Mouse (Mus musculus) ES-E14 (cell line): Measurements from ENCODE around the gene Nptxr. TPM values are rescaled to one million over a fixed set of nuclear protein-coding genes. Genes with fewer than 3 reads are reported as not detected.
A peak's percentile ranks its signal among the peaks of the same experiment; 100 is the strongest.

Experiments
- DNase-seq: peaks from one replicate; pipeline ENCODE4 v3.0.0-alpha.2; 2013; ENCODE audit warnings: low read depth, low spot score
- H3K27ac ChIP-seq: 2 replicates; pipeline ENCODE4 v1.5.1; 2012; ENCODE audit warnings: low read depth, mild to moderate bottlenecking, low read length, moderate library complexity, mixed read lengths; ENCODE audit not compliant: poor library complexity, insufficient read depth, severe bottlenecking
- H3K36me3 ChIP-seq: 2 replicates; pipeline ENCODE4 v1.6.1; 2012; ENCODE audit warnings: mild to moderate bottlenecking, low read length, moderate library complexity, mixed read lengths; ENCODE audit not compliant: control insufficient read depth, poor library complexity, insufficient read depth, severe bottlenecking
- H3K4me1 ChIP-seq, 2 experiments: fragments of 150-350 bp in 1 of 2; sonication (generic) in 1 of 2; 2 replicates each; pipeline ENCODE4 v1.6.1; 2012; ENCODE audit warnings: low read length in 2 of 2, mild to moderate bottlenecking in 1 of 2, mixed read lengths in 1 of 2; ENCODE audit not compliant: control insufficient read depth in 2 of 2, insufficient read depth in 2 of 2, poor library complexity in 1 of 2
- H3K4me3 ChIP-seq, 2 experiments: fragments of 150-350 bp in 1 of 2; sonication (generic) in 1 of 2; 2 replicates each; pipeline ENCODE4 v1.5.1; 2012; ENCODE audit warnings: low read length in 2 of 2, low read depth in 1 of 2, mild to moderate bottlenecking in 1 of 2, mixed read lengths in 1 of 2; ENCODE audit not compliant: insufficient read depth in 1 of 2, poor library complexity in 1 of 2, severe bottlenecking in 1 of 2
- H3K9ac ChIP-seq: 2 replicates; pipeline ENCODE4 v1.6.1; 2012; ENCODE audit warnings: low read depth, mild to moderate bottlenecking, low read length, mixed read lengths; ENCODE audit not compliant: poor library complexity, insufficient read depth, severe bottlenecking
- H3K9me3 ChIP-seq: fragments of 150-350 bp; sonication (generic); 2 replicates; pipeline ENCODE4 v1.6.1; 2012; ENCODE audit warnings: low read depth, mild to moderate bottlenecking, low read length; ENCODE audit not compliant: control insufficient read depth, insufficient read depth
- CHD2 ChIP-seq: IDR thresholded peaks from 2 replicates; pipeline ENCODE4 v1.6.1; 2014; ENCODE audit warnings: mild to moderate bottlenecking, low read depth, low read length, inconsistent platforms
- HCFC1 ChIP-seq: IDR thresholded peaks from 2 replicates; pipeline ENCODE4 v1.6.1; 2012; ENCODE audit warnings: low read length, inconsistent platforms, borderline replicate concordance; ENCODE audit not compliant: insufficient read depth
- MAFK ChIP-seq: IDR thresholded peaks from 2 replicates; pipeline ENCODE4 v1.6.1; 2014; ENCODE audit warnings: mild to moderate bottlenecking, low read depth, low read length, inconsistent platforms; ENCODE audit not compliant: insufficient read depth
- ZC3H11A ChIP-seq: IDR thresholded peaks from 2 replicates; pipeline ENCODE4 v1.6.1; 2012; ENCODE audit warnings: low read depth, mild to moderate bottlenecking, inconsistent platforms, low read length, borderline replicate concordance
- ZNF384 ChIP-seq: IDR thresholded peaks from 2 replicates; pipeline ENCODE4 v1.6.1; 2012; ENCODE audit warnings: low read depth, low read length, inconsistent platforms
- in situ Hi-C, 2 experiments: fragments of 600-800 bp; cut with MboI; formaldehyde crosslinking; loops; one replicate each; pipeline ENCODE4 v1.15.1; 2025; ENCODE audit warnings: low sequenced_read_pairs in 2 of 2, inconsistent platforms in 1 of 2; ENCODE audit not compliant: unreplicated experiment in 2 of 2
- total RNA-seq: library from RNA; depleted of rRNA; stranded (reverse); fragments of 300-350 nt; gene quantifications from 2 replicates; pipeline ENCODE4 v1.2.3, GENCODE M21; 2012

Gene Nptxr
- total RNA-seq, 1 experiment, result 7.9 TPM

DNA sequence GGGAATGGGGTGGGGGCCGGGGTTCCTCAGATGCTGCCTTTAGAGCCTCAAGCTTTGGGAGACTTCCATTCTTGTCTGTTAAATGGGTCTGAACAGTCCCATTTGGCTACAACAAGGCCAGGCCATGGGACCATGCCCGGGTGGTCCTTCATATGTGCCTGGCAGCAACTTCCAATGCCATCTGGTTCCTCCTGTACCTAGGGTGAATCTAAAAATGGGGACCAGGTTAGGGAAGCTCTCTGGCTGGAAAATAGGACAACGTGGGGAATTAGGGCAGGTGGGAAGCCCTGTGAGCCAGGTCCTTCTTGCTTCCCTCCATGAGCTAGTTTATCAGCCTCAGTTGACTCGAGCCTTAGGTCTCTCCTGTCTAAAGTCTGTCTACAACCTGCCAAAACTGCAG, 6.4 kb upstream of the Nptxr start:
- no peaks in the 10 kb centered on the region for H3K36me3 ChIP-seq
- TF ChIP-seq ZNF384, result no peak
- no peak for TF ChIP-seq ZC3H11A
- no peak for TF ChIP-seq MAFK
- TF ChIP-seq HCFC1, result no peak
- no peak for TF ChIP-seq CHD2
- no peak for DNase-seq
- H3K9me3 ChIP-seq, result no peaks in the 10 kb centered on the region
- no peak overlapping the region for H3K27ac ChIP-seq
- in situ Hi-C loops, result no loop called here
- H3K4me3 ChIP-seq, result no peak overlapping the region
- H3K4me1 ChIP-seq, result no peaks in the 10 kb centered on the region; a peak in 1 of 4 replicates
- H3K9ac ChIP-seq, result no peak overlapping the region

DNA sequence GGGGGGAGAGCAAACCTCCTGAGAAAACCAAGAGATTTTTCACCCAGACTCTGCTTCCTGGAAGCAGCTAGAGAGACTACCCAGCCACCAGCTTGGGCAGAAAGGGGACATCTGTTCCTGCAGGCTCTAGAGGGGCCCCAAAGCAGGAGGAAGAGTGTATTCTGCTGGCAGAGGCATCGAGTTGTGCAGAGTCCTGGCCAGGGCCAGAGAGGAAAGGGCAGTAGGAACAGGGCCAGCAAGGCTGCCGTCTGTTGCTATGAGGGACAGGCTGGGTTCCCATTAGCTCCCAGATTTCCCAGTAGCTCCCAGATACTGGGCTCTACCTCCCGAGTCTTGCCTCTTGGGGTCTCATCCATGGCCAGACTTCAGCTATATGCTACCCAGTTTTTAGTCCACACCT, 5.5 kb upstream of the Nptxr start:
- in situ Hi-C loops, result no loop called here
- no peak for DNase-seq
- Histone ChIP-seq H3K4me3 (no peak overlapping the region), H3K27ac (no peak overlapping the region), H3K36me3 (no peaks in the 10 kb centered on the region), H3K9ac (no peak overlapping the region), H3K9me3 (no peaks in the 10 kb centered on the region), H3K4me1 (peaks cover 0 to 1% of the 10 kb centered on the region in 2 experiments; a peak in 1 of 4 replicates)
- no peak for TF ChIP-seq CHD2
- no peak for TF ChIP-seq ZC3H11A
- TF ChIP-seq HCFC1, result no peak
- no peak for TF ChIP-seq MAFK
- TF ChIP-seq ZNF384, result no peak

DNA sequence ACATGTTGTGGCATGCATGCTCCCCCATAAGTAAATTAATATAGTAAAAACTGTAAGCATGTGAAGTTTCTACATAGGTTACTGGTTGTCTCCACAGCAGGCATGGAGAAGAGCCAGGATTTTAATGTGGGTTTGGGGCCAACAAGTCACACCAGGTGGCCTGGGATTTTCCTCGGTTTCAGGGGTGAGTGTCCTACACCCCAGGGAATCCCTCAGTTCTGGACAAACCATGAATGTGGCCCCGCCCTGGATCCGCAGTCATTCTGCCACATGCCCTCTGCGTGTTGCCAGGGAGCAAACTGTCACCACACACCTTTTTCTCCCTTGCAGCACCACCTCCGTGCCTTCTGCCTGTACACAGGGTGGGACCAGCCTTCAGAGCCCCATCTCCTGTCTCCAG, 4.1 kb upstream of the Nptxr start:
- Histone ChIP-seq H3K4me3 (no peak overlapping the region), H3K4me1 (peaks cover 0 to 4% of the 10 kb centered on the region in 2 experiments; a peak in 1 of 4 replicates), H3K27ac (no peak overlapping the region), H3K9me3 (no peaks in the 10 kb centered on the region), H3K9ac (no peak overlapping the region), H3K36me3 (no peaks in the 10 kb centered on the region)
- no peak for TF ChIP-seq ZC3H11A
- no peak for TF ChIP-seq ZNF384
- no peak for TF ChIP-seq MAFK
- TF ChIP-seq CHD2, result no peak
- no peak for TF ChIP-seq HCFC1
- in situ Hi-C loops, result no loop called here
- no peak for DNase-seq

DNA sequence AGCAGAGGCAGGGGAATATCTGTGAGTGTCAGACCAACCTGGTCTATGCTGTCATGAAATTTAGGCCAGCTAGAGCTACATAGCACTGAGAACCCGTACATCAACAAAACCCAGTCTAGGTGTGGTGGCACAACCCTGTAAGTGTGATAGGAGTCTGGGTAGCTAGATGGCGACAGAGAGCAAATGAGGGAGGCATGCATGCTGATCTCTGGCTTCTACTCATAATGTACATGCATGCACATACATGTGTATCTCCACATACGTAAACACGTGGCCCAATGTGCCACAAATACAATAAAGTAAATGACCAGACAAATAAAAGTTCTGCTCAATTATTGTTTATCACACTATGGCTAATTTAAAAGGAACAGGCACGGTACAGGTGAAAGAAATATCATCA, 3.5 kb upstream of the Nptxr start:
- in situ Hi-C loops, result no loop called here

DNA sequence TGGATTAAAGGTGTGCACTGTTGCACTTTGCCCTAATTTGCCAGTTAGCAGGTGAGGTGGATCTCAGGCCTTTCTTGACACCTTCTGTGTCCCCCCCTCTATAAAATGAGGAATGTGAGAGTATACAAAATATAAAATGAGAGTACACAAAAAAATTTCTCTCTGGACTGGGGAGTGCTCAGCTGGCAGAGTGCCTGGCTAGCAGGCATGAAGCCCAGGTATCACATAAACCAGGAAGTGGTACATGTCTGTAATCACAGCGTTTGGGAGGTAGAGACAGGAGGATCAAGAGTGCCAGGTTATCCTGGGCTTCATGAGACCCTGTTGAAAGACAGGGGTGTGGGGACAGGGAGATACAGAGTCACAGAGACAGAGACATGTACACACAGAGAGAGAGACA, 2.5 kb upstream of the Nptxr start:
- Histone ChIP-seq H3K9ac (no peak overlapping the region), H3K27ac (no peak overlapping the region), H3K36me3 (no peaks in the 10 kb centered on the region), H3K9me3 (no peaks in the 10 kb centered on the region), H3K4me3 (no peak overlapping the region), H3K4me1 (peaks cover 0 to 5% of the 10 kb centered on the region in 2 experiments; a peak in 1 of 4 replicates)
- TF ChIP-seq CHD2, result no peak
- TF ChIP-seq ZC3H11A, result no peak
- no peak for TF ChIP-seq HCFC1
- TF ChIP-seq MAFK, result no peak
- no peak for TF ChIP-seq ZNF384
- no peak for DNase-seq
- in situ Hi-C loops, result no loop called here

More for the DNA sequence above, 3.5 kb upstream of the Nptxr start:
- peaks cover 0 to 5% of the 10 kb centered on the region in 2 experiments; a peak in 1 of 4 replicates for H3K4me1 ChIP-seq
- peak; percentile 47 for DNase-seq
- no peak overlapping the region for H3K9ac ChIP-seq
- no peak overlapping the region for H3K4me3 ChIP-seq
- no peaks in the 10 kb centered on the region for H3K36me3 ChIP-seq
- H3K27ac ChIP-seq, result no peak overlapping the region
- H3K9me3 ChIP-seq, result no peaks in the 10 kb centered on the region
- TF ChIP-seq MAFK, result no peak
- TF ChIP-seq HCFC1, result no peak
- TF ChIP-seq CHD2, result no peak
- no peak for TF ChIP-seq ZNF384
- no peak for TF ChIP-seq ZC3H11A
